Mouse (Mus musculus) brain, embryonic 14.5 days (tissue): ENCODE data around the gene Srd5a1.

ENCODE experiments used
- CTCF ChIP-seq: fragments of 200-500 bp; IDR thresholded peaks from 2 replicates; pipeline ENCODE4 v1.5.1; 2012; ENCODE audit warnings: inconsistent platforms, mild to moderate bottlenecking, moderate library complexity, borderline replicate concordance; ENCODE audit not compliant: insufficient read depth, insufficient read length; ENCODE audit errors: extremely low read depth
- POLR2A ChIP-seq: fragments of 200-500 bp; IDR thresholded peaks from 2 replicates; pipeline ENCODE4 v1.6.1; 2012; ENCODE audit warnings: mild to moderate bottlenecking, inconsistent platforms, borderline replicate concordance; ENCODE audit not compliant: poor library complexity, insufficient read depth, insufficient read length, severe bottlenecking; ENCODE audit errors: extremely low read depth

DNA sequence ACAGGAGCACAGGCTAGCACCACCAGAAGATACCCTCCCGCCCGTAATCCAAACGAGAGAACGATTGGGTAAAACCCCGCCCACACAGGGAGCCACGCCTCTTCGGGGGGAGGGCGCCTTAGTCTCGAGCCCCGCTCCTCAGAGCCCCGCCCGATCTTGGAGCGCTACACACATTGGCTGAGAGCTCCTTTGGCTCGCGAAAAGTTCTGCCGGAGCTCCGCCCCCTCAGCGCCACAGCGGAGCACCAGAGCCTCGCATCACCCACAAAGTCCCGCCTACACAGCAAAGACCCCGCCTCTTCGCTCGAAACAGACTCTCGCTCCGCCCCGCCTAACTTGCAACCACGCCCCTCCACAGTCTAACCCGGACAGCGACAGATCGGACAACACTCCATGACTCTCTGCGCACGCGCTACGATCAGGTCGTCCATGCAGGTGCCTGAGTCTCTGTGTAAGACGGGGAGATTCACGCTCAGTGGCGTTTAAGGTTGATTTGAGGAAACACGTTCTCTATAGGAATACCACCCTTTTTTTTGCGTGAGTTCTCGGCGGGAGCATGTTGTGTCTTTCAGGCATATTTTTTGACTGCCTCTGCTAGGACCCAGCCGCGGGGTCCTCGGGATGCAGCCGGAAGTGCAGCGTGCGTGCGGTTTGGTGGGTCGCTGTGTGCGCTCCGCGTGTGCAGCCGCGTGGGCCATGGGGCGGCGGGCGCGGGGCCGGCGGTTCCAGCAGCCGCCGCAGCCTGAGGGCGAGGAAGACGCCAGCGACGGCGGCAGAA is at the start of gene Srd5a1:
- TF ChIP-seq CTCF (no peak), POLR2A (peak; percentile 45; the same call in 1 of the 2 replicates)
